Mouse (Mus musculus) left cerebral cortex, postnatal 10 days (tissue): ENCODE measurements around the gene Irak1bp1. TPM values are rescaled to one million over a fixed set of nuclear protein-coding genes. Genes with fewer than 3 reads are reported as not detected.

Experiments
- DNase-seq, 2 experiments: peaks; one replicate each; pipeline ENCODE4 v3.0.0; 2021 to 2022; ENCODE audit warnings: low spot score in 2 of 2, mixed read lengths in 1 of 2; ENCODE audit errors: extremely low spot score in 1 of 2
- intact Hi-C: fragments of 180-260 bp; cut with DNase I; formaldehyde crosslinking; loops from one replicate; pipeline ENCODE4 v1.15.1; 2025
- total RNA-seq, 2 experiments: library from RNA; stranded (reverse); gene quantifications; 2 replicates each; pipeline ENCODE4 v1.2.3; 2021

The Irak1bp1 gene
- total RNA-seq, result 10 to 100 TPM; 22.9 to 25.5 TPM

DNA sequence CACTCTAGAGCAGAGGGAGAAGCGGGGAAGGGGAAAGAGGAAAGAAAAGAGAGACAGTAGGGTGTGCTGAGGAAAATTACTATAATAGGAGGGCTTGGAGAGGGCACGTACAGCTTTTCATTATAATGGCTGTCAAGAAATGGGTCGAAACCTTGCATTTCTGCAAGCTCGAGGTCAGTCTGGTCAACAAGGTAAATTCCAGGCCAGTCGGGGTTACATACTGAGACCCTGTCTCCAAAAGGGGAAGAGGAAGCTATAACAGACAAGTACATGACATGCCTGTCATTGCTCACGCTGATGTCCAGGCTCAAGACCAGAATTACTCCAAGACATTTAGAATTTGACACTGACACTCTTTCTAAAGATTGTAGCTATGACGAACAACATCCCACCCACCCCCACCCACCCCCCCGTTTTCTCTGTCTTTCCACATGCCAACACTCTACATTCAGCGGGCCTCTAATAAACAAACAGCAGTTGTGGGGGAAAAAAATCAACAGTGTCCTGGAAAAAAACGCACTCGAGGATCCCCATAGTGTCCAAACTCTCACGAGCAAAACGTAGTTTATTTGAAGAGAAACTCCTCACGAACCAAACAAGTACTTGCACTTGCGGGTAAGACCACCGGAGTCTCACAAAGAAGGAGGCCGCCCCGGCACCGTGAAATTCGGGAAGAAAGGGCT, at the start of gene Irak1bp1:
Irak1bp1 (plus strand) TSS at position 534 of the 683 bp plus-strand sequence.
- intact Hi-C loops, result no loop called here
- DNase-seq, result no peak

DNA sequence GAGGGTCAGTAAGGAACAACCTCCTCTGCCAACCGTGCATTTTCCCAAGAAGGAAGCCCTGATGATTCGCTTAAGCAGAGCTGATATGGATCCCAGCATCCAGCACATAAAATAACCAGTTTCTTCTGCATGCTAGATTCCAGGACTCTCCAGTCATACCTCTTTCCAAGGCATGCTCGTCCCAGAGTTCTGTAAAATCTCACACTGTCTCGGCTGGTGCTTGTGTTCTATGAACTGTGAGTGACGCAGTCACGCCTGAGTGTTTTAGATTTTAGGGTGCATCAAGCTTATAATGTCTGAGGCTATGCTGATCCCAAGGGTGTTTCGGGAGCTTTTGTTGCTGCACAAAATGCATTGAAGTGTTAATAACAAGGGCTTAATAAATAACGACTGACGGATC, 41.0 kb upstream of the Irak1bp1 start:
- no peak for DNase-seq
- intact Hi-C loops, result no loop called here

GRCm38 (mm10) chr9:82800360-82800759, 29.0 kb upstream of the Irak1bp1 start:
- intact Hi-C loops, result no loop called here
- DNase-seq, result no peak

DNA sequence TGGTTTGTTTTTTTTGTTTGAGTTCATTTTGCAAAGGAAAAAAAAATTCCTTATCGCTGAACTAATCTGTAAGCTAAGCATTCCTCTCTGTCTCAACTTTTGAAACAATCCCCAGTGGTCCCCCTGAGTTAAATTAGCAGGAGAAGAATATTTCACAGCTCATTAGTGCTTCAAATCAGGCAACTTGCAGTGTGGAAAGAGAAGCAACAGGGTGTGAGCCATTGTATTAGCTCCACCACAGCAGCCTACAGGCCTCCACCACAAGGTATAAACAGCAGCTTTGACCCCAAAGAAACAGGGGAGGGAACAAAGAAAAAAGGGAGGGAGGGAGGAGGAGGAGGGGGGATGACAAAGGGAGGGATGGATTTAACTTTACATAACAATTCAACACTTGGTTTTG, 22.2 kb upstream of the Irak1bp1 start:
- no peak for DNase-seq
- intact Hi-C loops, result no loop called here

GRCm38 (mm10) chr9:82807635-82808034, 21.7 kb upstream of the Irak1bp1 start:
- intact Hi-C loops, result no loop called here
- no peak for DNase-seq

DNA sequence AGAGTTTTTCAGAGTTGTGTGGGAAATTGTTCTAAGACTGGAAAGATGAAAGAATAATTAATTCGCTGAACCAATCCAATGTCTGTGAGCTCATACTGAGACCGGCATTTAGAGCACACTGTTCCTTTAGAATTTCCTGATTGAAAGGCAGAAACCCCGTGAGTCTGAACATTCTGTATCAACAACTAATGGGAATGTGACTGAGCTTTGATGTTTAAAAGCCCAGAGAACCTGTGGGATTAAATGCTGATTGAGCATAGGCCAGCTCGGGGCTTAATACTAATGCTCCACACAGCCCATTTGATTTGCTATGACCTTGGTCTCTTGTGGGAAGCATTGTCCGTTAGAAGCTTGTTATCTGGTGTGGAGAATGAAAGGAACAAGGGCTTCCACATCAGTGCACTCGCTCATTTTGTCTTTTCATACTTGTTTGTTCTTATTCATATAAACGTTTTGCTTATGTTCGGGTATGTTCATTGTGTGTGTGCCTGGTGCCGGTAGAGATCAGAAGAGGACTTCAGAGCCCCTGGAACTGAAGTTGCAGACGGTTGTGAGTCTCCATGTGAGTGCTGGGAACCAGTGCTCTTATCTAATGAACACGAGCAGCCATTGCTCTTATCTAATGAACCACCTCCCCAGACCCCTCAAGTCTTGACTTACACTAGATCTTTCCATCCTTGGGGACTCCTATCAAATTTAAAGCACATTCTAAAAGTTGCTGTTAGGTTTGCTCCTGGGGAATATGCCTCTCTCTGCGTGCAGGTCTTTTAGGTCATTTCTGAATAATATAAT, 17.0 kb upstream of the Irak1bp1 start:
- intact Hi-C loops, result loop anchor here (10.0 kb wide), 2 partner anchors 1178 to 1868 kb away; partner anchors contain the start of gene Htr1b
- no peak for DNase-seq

- DNase-seq, result peak in 1 of 2 experiments; percentile 13
- intact Hi-C loops, result loop anchor here (10.0 kb wide), 2 partner anchors 1180 to 1870 kb away; partner anchors contain the start of gene Htr1b
These were observed 14.8 kb upstream of the Irak1bp1 start for GRCm38 (mm10) chr9:82814536-82814935.

GRCm38 (mm10) chr9:82815257-82815785, 14.0 kb upstream of the Irak1bp1 start:
- intact Hi-C loops, result loop anchor here (10.0 kb wide), 2 partner anchors 1181 to 1871 kb away; partner anchors contain the start of gene Htr1b
- DNase-seq, result no peak

- intact Hi-C loops, result no loop called here
- no peak for DNase-seq
These were observed 2.9 kb upstream of the Irak1bp1 start for GRCm38 (mm10) chr9:82826426-82826825.

- intact Hi-C loops, result no loop called here
- peak; percentile 85 to 94 for DNase-seq
These were observed 522 bp downstream of the Irak1bp1 start for GRCm38 (mm10) chr9:82829693-82830430.

DNA sequence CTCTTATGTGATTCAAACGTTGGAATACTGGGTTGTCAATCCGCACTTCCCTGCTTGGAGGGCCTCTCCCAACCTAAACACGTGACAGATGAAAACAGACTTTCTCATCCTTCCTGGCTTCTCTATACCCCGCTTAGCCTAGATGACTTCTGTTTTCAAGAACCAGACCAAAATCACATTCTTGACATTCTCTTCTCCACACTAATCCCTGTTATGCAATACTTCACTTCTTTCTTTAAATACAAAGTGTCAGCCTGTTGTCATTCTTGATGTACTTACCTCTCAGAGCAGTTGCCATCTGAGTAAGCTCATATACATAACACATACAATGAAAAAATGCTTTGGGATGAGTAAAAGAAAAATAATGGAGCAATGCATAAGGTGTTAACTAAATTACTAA, 2.6 kb downstream of the Irak1bp1 start:
- intact Hi-C loops, result no loop called here

DNA sequence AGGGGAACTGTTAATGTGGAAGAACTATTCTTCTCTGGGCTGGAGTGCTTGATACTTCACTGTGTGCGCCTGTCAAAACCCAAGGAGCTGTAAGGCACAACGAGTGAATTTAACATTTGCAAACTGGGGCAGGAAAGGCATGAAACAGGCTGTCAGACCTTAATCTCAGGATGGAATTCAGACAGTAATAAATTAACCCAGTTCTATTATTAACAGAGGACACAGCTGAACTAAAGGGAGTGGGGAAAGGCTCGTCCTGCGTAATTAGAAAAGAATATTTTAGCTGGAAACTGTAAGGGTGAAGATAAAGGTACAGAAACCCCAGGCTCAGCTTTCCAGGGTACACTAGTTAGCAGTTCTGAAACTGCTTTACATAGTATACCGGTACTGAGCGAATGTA, 6.6 kb downstream of the Irak1bp1 start:
- DNase-seq, result no peak
- intact Hi-C loops, result no loop called here

More for the DNA sequence above, 2.6 kb downstream of the Irak1bp1 start:
- DNase-seq, result no peak

DNA sequence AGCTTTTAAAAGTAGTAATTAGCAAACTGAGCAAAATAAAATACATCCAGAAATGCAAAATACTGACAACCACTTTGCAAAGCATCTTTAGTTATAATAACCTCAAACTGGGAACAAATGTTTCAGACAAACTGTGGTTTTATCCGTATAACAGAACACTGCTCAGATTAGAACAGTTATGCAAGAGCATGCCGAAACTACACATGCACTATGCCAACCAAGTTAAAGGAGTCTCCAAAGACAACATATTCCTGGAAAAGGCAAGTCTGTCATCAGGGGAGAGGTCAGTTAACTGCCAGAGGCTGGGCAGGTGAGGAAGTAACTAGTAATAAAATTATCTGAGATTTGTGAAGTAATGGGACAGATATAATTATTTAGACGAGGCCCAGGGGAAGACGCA, 13.3 kb downstream of the Irak1bp1 start:
- no peak for DNase-seq
- intact Hi-C loops, result no loop called here

DNA sequence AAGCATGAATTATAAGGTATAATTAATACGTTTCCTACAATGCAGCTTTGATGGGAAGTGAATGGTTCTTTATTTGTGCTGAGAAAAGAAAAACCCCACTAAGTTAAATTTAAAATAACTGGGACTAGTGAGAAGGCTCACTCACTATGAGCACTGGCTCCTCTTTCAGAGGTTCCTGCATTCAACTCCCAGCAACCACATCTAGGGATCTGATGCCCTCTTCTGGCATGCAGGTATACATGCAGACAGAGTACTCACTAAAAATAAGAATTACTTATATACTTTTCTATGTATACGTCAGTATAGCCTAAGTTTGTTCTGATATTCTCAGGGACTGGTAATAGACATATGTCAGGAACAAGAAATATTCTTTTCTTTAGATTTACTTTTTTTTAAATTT, 24.7 kb downstream of the Irak1bp1 start:
- no peak for DNase-seq
- intact Hi-C loops, result no loop called here

DNA sequence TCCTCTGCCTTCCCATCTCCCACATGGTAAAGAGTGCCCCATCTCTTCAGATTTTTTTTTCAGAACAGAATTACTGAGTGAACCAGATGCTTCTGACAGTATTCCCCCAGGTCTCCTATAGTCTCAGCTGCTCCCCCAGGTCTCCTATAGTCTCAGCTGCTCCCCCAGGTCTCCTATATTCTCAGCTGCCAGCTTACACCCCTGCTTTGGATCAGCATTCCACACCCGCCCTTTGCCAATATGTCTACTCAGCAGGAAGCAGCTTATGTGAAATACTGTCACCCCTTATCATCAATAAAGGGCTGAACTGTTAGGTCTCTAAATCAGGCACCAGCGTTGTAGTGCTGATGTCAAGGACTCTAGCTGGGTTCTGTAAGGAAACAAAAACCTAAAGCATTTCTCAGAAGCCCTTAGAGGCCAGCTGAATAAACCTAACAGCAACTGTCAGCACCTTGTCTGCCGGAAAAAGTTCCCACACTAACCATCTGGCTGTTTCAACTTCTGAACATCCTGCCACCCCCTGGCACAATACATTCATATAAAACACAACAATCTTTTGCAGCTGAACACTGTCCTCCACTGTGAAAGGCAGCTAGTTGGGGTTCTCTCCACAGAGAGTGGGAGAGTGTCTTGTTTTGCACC, 25.8 kb downstream of the Irak1bp1 start:
- DNase-seq, result no peak
- intact Hi-C loops, result no loop called here

GRCm38 (mm10) chr9:82856241-82856640, 26.9 kb downstream of the Irak1bp1 start:
- DNase-seq, result no peak
- intact Hi-C loops, result no loop called here

DNA sequence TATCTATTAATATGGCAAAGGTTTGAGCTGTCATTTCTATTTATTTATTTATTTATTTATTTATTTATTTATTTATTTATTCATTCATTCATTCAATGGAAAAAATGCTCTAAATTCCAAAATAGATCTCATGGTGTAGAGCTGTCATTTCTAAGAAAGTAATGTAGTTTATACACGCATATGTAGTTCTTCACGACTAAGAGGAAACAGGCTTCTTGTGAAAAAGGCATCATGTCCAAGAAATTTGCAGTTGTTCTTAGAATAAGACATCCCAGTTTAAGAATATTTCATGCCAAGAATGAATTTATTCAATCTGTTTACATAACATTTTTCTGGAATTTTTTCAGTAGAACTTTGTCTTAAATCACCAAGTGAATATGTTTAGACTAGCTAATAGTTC, 31.5 kb downstream of the Irak1bp1 start:
- DNase-seq, result no peak
- intact Hi-C loops, result no loop called here

GRCm38 (mm10) chr9:82861316-82861715, 32.0 kb downstream of the Irak1bp1 start:
- intact Hi-C loops, result no loop called here
- no peak for DNase-seq
